Mouse (Mus musculus) cortical plate, adult 2 months (tissue): ENCODE results near the gene Arl15.

Experiments used
- CTCF ChIP-seq: fragments of 200-500 bp; IDR thresholded peaks from 2 replicates; pipeline ENCODE4 v1.5.1; 2011; ENCODE audit warnings: mild to moderate bottlenecking, control low read depth, low read length; ENCODE audit not compliant: insufficient read depth; ENCODE audit errors: extremely low read depth
- POLR2A ChIP-seq: fragments of 200-500 bp; IDR thresholded peaks from 2 replicates; pipeline ENCODE4 v1.6.1; 2011; ENCODE audit warnings: mild to moderate bottlenecking, low read length, control low read depth; ENCODE audit not compliant: insufficient read depth; ENCODE audit errors: extremely low read depth

DNA sequence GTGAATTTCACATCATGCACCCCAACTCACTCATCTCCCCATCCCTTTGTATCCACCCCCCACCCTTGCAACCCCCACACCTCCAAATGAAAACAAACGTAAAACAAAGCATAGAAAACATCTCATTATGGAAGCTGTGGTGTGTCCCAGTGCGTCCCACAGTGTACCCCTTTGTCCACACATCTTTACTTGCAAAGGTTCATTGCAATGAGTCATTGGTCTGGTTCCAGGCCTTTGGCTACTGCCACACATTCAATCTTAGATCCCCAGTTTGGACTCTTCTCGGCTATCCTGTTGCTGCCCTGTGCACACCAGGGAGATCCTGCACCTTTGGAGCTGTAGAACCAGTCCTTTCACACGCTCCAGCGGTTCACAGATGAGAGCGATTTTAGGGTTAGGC is 41.6 kb downstream of the Arl15 start:
- TF ChIP-seq POLR2A (no peak), CTCF (no peak)
